Mouse (Mus musculus) retina, postnatal 1 day (tissue): ENCODE measurements around the gene Zfp316.

Experiments used
- DNase-seq: peaks from one replicate; pipeline ENCODE4 v3.0.0-alpha.2; 2012

The Zfp316 gene

DNA sequence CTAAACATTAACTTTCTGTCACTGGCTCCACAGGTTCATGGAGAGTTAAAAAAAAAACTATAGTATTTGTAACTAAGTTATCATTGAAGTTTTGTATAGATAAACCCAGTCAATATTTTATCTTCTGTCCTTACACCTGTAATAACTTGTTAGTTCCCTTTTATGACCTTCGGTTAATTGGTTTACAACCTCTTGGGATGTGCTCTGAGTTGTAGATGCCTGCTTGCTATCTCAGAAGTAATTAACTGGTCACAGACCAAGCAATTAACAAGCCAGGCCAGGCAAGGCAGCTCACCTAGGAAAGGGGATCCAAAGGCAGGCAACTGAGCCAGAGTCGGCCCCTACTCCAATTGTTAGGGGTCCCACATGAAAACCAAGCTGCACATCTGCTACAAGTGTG lies 56.0 kb downstream of the Zfp316 start:
- no peak for DNase-seq

GRCm38 (mm10) chr5:143205015-143205414 lies 64.8 kb downstream of the Zfp316 start:
- no peak for DNase-seq
